Comparison of ENCODE assay signal across 15 mouse cellular contexts in the genomic region with DNA sequence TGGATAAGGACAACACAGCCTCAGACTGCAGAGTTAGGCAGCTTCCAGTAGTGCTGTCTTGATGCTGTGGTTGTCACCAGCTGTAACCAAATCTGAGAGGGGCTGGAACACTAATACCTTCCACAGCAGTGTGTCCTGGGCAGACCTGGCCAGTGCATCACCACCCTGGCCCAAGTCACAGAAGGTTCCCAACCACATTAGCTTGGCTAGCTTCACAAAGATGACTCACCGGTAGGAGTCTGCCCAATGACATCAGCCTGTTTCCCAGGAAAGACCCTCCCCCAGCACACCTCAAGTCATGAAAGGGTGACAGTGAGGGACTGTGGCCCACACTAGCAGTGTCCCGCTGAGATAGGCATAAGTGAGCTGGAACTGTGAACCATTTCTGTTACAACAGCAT.
DNase-seq lines count a peak whose midpoint lies in the region.
"Had no signal": no experiment of that assay in that cellular context is flagged by ENCODE, and none has a peak within 500 bp of the region (broad histone marks: within the 10 kb centered on the region; RNA-seq: fewer than 3 reads in every experiment).

No protein-coding gene starts in this region.

- DNase-seq in 3134 (ENCODE audit: extremely low read depth, insufficient read length, low spot score), result peak; percentile 57
- peak; percentile 51 for DNase-seq in 3T3-L1 (ENCODE audit: low read depth, low spot score)
- peak; percentile 17 for DNase-seq in adipocyte (ENCODE audit: low spot score)
- DNase-seq in heart, postnatal 25 days (ENCODE audit: low spot score), result no peak
- no peak for DNase-seq in neural tube, embryonic 10.5 days (ENCODE audit: extremely low spot score, low spot score)
- no peak for DNase-seq in thymus, postnatal 14 days
- DNase-seq: adrenal gland, adult 2 months; adrenal gland, postnatal 14 days; B cell, adult 2 months; cerebellum, adult 11 months; cerebellum, adult 9-11 months; gastrocnemius, postnatal 10 days; heart, adult 11 months; heart, postnatal 36 days; kidney, adult 11 months had no signal

- intact Hi-C loops in heart, postnatal 25 days (cut with DNase I), result no loop called here

Comparison
In these comparisons a context has a peak if more than half of its experiments do, and no peak if none do; other contexts are left out.
1. DNase-seq: peak in 3134 (single experiment), 3T3-L1 (single experiment) and adipocyte (single experiment); none in heart, postnatal 25 days (single experiment), neural tube, embryonic 10.5 days (single experiment) and thymus, postnatal 14 days (single experiment).